Comparison of ENCODE assay signal across 7 mouse cellular contexts in the genomic region with DNA sequence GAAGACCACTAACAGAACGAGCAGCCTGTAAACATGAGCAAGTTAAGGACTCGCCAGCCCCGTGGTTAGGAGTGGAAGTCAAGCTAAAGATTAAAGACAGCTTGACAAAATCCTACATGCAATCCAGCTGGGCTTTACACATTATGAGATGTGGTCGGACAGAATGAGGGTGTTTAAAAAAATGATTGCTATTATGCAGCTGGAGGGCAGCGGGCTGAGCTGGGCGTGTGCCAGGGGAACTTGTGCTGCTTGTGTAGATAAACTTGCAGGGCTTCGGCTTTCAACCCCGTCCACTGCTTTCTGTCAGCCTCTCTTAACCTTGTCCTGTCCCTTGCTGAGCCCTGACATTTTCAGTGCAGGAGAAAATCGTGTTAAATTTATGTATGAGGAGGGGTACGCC.
DNase-seq lines count a peak whose midpoint lies in the region; TF ChIP-seq lines count a peak whose summit lies in the region.

No protein-coding gene starts in this region.

- H3K36me3 ChIP-seq in thymus, adult 2 months (ENCODE audit: control insufficient read depth, insufficient read depth, low read length): no peaks in the 10 kb centered on the region

- 12% methylated on average over 10 of the region's 10 CpGs for WGBS in thymus, adult 2 months

- H3K4me3 ChIP-seq in thymus, adult 2 months (ENCODE audit: control insufficient read depth, insufficient read depth, low read length): no peak overlapping the region
- no peak overlapping the region for H3K4me3 ChIP-seq in left cerebral cortex, adult 2 months

- H3K27ac ChIP-seq in thymus, adult 2 months (ENCODE audit: control insufficient read depth, insufficient read depth, low read length): no peak overlapping the region
- no peak overlapping the region for H3K27ac ChIP-seq in left cerebral cortex, adult 2 months

- no peak for TF ChIP-seq CTCF in thymus, adult 2 months (IDR thresholded peaks at IDR 0.05; ENCODE audit: borderline replicate concordance, control insufficient read depth, extremely low read depth, insufficient read depth, low read length, poor library complexity)
- no peak for TF ChIP-seq CTCF in left cerebral cortex, adult 2 months (IDR thresholded peaks at IDR 0.05)

- no peaks in the 10 kb centered on the region for H3K27me3 ChIP-seq in thymus, adult 2 months (ENCODE audit: control insufficient read depth, insufficient read depth, low read length)

- intact Hi-C loops in left cerebral cortex, adult 2 months (cut with DNase I): no loop called here

- no peak for TF ChIP-seq POLR2A in thymus, adult 2 months (IDR thresholded peaks at IDR 0.05; ENCODE audit: control insufficient read depth, extremely low read depth, insufficient read depth, low read length, poor library complexity)

- no peaks in the 10 kb centered on the region for H3K4me1 ChIP-seq in thymus, adult 2 months (replicated peaks; ENCODE audit: control insufficient read depth, insufficient read depth, low read length)

- DNase-seq in thymus, postnatal 4 days: peak; percentile 10
- no peak for DNase-seq in thymus, adult 2 months
- peak; percentile 15 to 19 for DNase-seq in heart, adult 9 months (ENCODE audit: low spot score in 2 of 2)
- DNase-seq in kidney, postnatal 36 days: peak; percentile 16 to 44
- DNase-seq in testis, postnatal 10 days (ENCODE audit: low spot score): peak; percentile 66
- no peak for DNase-seq in left cerebral cortex, adult 2 months (ENCODE audit: extremely low spot score in 1 of 2, low spot score in 2 of 2)
- no peak for DNase-seq in yolk sac, embryonic 10.5 days (ENCODE audit: low spot score)

Comparison
In these comparisons a context has a peak if more than half of its experiments do, and no peak if none do; other contexts are left out.
1. DNase-seq: peak in thymus, postnatal 4 days (single experiment), heart, adult 9 months (2 of 2), kidney, postnatal 36 days (2 of 2) and testis, postnatal 10 days (single experiment); none in thymus, adult 2 months (single experiment), left cerebral cortex, adult 2 months (0 of 2) and yolk sac, embryonic 10.5 days (single experiment).